Mouse (Mus musculus) pancreas, adult 10 weeks (tissue): ENCODE data around the gene Frmpd4. TPM values are rescaled to one million over a fixed set of nuclear protein-coding genes. Genes with fewer than 3 reads are reported as not detected.

Experiments
- polyA plus RNA-seq: library from polyadenylated mRNA; stranded (reverse); fragments of 350-450 nt; fragmentation: Illumina TruSeq; extraction: RNeasy Lipid Tissue Mini Kit (QIAGEN cat#74804); gene quantifications from one replicate; pipeline ENCODE4 v1.2.3, GENCODE M21; 2015; ENCODE audit warnings: low read depth, low replicate concordance; ENCODE audit not compliant: insufficient read depth

Frmpd4 gene
- not detected for polyA plus RNA-seq

GRCm38 (mm10) chrX:168577131-168577530, at the start of gene Frmpd4:
TSS of gene Frmpd4 (minus strand) at chrX:168577231.

Other genes starting within 250 kb of the Frmpd4 start
- 7.6 TPM for gene Msl3, start 96.7 kb upstream of the Frmpd4 start, polyA plus RNA-seq
- gene Arhgap6, start 217.9 kb upstream of the Frmpd4 start, polyA plus RNA-seq, result 1.8 TPM